Mouse (Mus musculus) megakaryocyte, embryonic 14.5 days (primary cell): Measurements from ENCODE around the gene Scn1b.

Experiments
- FLI1 ChIP-seq: IDR thresholded peaks from 2 replicates; pipeline ENCODE4 v1.6.1; 2012; ENCODE audit warnings: low read length, inconsistent platforms, mixed read lengths
- GATA1 ChIP-seq: IDR thresholded peaks from 3 replicates; pipeline ENCODE4 v1.6.1; 2012; ENCODE audit warnings: mixed read lengths, low read length, inconsistent platforms, borderline replicate concordance

DNA sequence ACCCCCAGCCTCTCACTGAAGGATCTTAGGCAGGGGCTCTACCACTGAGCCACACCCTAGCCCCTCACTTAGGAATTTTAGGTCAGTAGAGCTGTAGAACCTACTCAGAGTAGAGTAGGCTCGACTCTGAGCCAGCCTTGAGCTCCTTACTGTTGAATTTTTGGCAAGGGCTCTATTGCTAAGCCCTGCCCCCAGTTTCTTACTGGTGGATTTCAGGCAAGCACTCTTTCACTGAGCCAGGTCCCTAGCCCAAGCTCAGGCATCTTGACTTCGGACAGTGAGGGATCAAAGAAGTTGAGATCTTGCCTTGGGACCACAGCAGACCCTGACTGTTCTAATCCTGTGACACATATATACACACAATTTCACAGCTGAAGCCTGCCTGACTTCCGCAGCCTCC, 3.1 kb downstream of the Scn1b start:
- TF ChIP-seq GATA1 (no peak), FLI1 (no peak)
